Mouse (Mus musculus) liver, embryonic 12.5 days (tissue): Measurements from ENCODE around the gene Klhl28. TPM values are rescaled to one million over a fixed set of nuclear protein-coding genes. Genes with fewer than 3 reads are reported as not detected.

ENCODE experiments used
- ATAC-seq: fragments of 200-750 bp; cut with Nextera tagmentation; 2 replicates; pipeline ENCODE4 v1.8.0; 2017; ENCODE audit warnings: moderate number of reproducible peaks, mild to moderate bottlenecking, moderate library complexity
- H3K27ac ChIP-seq: fragments of 300-500 bp; sonication (generic); 2 replicates; pipeline ENCODE4 v1.5.1; 2016; ENCODE audit warnings: mild to moderate bottlenecking
- H3K27me3 ChIP-seq: fragments of 300-500 bp; sonication (generic); replicated peaks from 2 replicates; pipeline ENCODE4 v1.6.1; 2016; ENCODE audit warnings: mild to moderate bottlenecking, moderate library complexity
- H3K36me3 ChIP-seq: fragments of 300-500 bp; sonication (generic); 2 replicates; pipeline ENCODE4 v1.6.1; 2016; ENCODE audit warnings: mild to moderate bottlenecking, moderate library complexity
- H3K4me1 ChIP-seq: fragments of 300-500 bp; sonication (generic); 2 replicates; pipeline ENCODE4 v1.6.1; 2016
- H3K4me2 ChIP-seq: fragments of 300-500 bp; sonication (generic); 2 replicates; pipeline ENCODE4 v1.6.1; 2016; ENCODE audit warnings: mild to moderate bottlenecking, moderate library complexity
- H3K4me3 ChIP-seq: fragments of 300-500 bp; sonication (generic); 2 replicates; pipeline ENCODE4 v1.5.1; 2016; ENCODE audit warnings: mild to moderate bottlenecking, moderate library complexity
- H3K9ac ChIP-seq: fragments of 300-500 bp; sonication (generic); 2 replicates; pipeline ENCODE4 v1.6.1; 2016; ENCODE audit warnings: mild to moderate bottlenecking, moderate library complexity
- H3K9me3 ChIP-seq: fragments of 300-500 bp; sonication (generic); replicated peaks from 2 replicates; pipeline ENCODE4 v1.6.1; 2016; ENCODE audit warnings: mild to moderate bottlenecking, moderate library complexity
- WGBS: fragments of 180-500 bp; shearing (Covaris S2); methylation state at CpG from one replicate; pipeline ENCODE4 v1.1.7; 2016; ENCODE audit not compliant: insufficient replicate concordance; 5-methylcytosine and 5-hydroxymethylcytosine counted together
- polyA plus RNA-seq: library from polyadenylated mRNA; unstranded; fragments of >200 nt; fragmentation: Nextera tagmentation; extraction: Ambion mirVana; gene quantifications from 2 replicates; pipeline ENCODE4 v1.2.1, GENCODE M21; 2016

Klhl28 gene
- polyA plus RNA-seq, result 3.3 and 4.0 TPM in 2 replicates

DNA sequence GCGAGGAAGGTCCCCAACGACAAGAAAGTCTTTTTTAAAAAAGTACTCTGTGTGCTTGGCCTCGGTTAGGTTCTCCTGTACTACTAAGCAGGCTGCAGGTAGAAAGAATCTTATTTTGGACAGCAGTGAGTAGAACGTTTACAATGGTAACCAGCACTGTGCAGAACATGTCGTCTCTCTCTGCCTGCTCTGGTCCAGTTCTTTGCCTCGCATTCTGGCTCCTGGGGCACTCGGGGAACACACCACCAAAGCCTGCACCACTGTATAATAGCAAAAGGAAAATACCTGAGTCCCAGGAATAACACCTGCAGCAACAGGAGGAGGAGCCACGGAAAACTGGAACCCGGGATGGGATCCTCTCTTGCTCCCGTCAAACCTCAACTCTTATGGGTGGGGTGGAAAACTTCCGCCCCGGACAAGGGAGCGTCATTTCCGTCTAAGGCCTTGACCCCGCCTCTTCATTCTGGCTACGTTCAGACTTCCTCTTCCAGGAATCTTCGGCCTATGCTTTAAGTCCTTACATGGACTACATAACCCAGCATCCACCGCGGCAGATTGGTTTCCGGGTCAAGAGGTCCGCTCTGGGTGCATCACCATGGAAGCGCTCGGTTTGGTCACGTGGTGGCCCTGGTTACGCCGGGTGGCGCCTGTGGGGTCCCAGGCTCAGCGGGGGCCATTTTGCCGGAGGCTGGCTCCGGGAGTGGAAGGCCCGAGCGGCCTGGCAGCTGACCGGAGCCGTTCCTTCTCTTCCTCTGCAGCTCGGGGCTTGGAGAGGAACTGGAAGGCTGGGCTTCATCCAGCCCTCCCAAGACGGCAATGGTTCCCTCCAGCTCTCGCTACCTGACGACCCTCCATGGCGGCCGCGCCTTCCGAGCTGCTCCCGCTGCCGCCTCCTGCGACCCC is at the start of gene Klhl28, which contains the start of gene Togaram1:
TSS of gene Klhl28 (minus strand) at position 411 of the 903 bp plus-strand sequence.
TSS of gene Togaram1 (plus strand) at position 681 of the 903 bp plus-strand sequence.
- peaks cover under 1% of the 10 kb centered on the region; the same call in 1 of the 2 replicates for H3K36me3 ChIP-seq
- peak; percentile 98 for ATAC-seq
- H3K27me3 ChIP-seq, result no peaks in the 10 kb centered on the region
- peak within 1 kb of the TSS; percentile 84 for H3K4me3 ChIP-seq
- H3K9me3 ChIP-seq, result no peaks in the 10 kb centered on the region
- H3K4me1 ChIP-seq, result peaks cover 48% of the 10 kb centered on the region
- H3K4me2 ChIP-seq, result peak within 1 kb of the TSS; percentile 92
- under 1% methylated on average over 45 of the region's 45 CpGs for WGBS
- H3K9ac ChIP-seq, result peak within 1 kb of the TSS; percentile 86
- H3K27ac ChIP-seq, result peak within 1 kb of the TSS; percentile 79

- Histone ChIP-seq H3K27ac (no peak overlapping the region), H3K4me2 (no peak overlapping the region), H3K9me3 (no peaks in the 10 kb centered on the region), H3K4me3 (no peak overlapping the region), H3K36me3 (peaks cover 79% of the 10 kb centered on the region), H3K27me3 (no peaks in the 10 kb centered on the region), H3K9ac (no peak overlapping the region), H3K4me1 (no peaks in the 10 kb centered on the region)
- no peak for ATAC-seq
- WGBS, result 79% methylated on average over 3 of the region's 3 CpGs
Observed at GRCm38 (mm10) chr12:65007725-65008124, 42.4 kb upstream of the Klhl28 start.

DNA sequence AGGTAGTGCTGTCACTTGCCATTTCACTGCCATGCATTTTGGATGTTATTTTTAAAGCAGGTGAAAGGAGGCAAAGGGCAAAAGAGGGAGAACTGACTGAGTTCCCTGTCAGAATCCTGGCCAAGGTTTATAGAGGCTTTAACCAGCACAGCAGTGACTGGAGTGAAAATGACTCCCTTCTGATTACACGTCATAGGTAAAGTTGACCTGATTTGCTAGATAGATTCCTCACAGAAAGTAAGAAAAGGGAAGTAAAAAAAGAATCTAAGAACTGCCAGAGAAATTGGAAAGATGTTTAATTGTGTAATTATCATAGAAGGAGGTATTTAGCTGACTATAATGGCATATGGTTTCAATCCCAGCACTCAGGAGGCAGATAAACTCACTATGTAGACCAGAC is 12.2 kb upstream of the Klhl28 start:
- H3K4me3 ChIP-seq, result no peak overlapping the region
- H3K9me3 ChIP-seq, result no peaks in the 10 kb centered on the region
- no peaks in the 10 kb centered on the region for H3K27me3 ChIP-seq
- peaks cover 22% of the 10 kb centered on the region for H3K4me1 ChIP-seq
- no peak overlapping the region for H3K4me2 ChIP-seq
- no peak overlapping the region for H3K27ac ChIP-seq
- no peak for ATAC-seq
- peaks cover 46% of the 10 kb centered on the region for H3K36me3 ChIP-seq
- no peak overlapping the region for H3K9ac ChIP-seq
- WGBS, result 90% methylated on average over 1 of the region's 1 CpGs

DNA sequence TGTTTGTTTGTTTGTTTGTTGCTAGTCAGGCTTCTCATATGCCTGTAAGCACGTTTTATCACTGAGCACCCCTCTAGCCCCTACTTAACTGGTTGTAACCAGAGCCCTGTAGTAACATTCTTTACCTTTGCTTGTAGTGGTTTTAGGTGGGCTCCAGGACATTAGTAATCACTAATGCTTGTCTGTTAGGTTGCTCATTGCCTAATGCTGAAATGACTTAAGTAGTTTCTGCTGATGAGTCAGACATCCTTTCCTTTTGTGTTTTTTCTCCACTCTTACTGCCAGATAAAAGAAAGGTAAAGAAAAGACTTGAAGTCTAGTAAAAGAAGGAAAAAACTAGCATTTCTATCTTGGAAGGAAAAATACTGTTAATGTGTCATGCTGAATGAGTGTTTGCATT is 10.9 kb upstream of the Klhl28 start:
- Histone ChIP-seq H3K9ac (no peak overlapping the region), H3K4me3 (no peak overlapping the region), H3K36me3 (peaks cover 40% of the 10 kb centered on the region), H3K9me3 (no peaks in the 10 kb centered on the region), H3K27ac (no peak overlapping the region), H3K4me1 (peaks cover 31% of the 10 kb centered on the region), H3K27me3 (no peaks in the 10 kb centered on the region), H3K4me2 (no peak overlapping the region)
- no peak for ATAC-seq
- 29% methylated on average over 1 of the region's 1 CpGs for WGBS

- Histone ChIP-seq H3K9me3 (no peaks in the 10 kb centered on the region), H3K27me3 (no peaks in the 10 kb centered on the region), H3K36me3 (peaks cover 43% of the 10 kb centered on the region), H3K4me2 (peak overlapping the region; percentile 25; the same call in 1 of the 2 replicates), H3K4me3 (no peak overlapping the region), H3K9ac (no peak overlapping the region), H3K27ac (no peak overlapping the region), H3K4me1 (peaks cover 38% of the 10 kb centered on the region)
- no peak for ATAC-seq
- WGBS, result 27% methylated on average over 6 of the region's 6 CpGs
Observed at GRCm38 (mm10) chr12:64975558-64975957, 10.2 kb upstream of the Klhl28 start.

DNA sequence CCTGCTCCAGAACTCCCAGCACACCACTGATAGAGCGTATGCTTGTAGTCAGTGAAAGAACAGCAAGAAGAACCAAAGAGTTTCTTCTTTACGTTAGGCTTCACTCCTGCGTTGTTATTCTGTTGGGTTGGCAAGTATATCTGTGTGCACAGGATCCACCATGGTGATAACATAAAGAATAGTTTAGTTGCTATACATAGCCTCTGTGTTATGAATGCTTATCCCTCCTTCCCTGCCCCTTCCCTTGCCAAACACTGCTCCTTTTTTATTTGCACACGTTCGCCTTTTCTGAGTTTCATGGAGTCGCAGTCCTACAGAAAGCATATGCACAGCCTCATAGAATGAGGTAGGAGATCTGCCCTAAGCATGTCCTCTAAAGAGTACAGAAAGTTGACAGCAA is 6.7 kb upstream of the Klhl28 start:
- 57% methylated on average over 6 of the region's 6 CpGs for WGBS
- H3K4me1 ChIP-seq, result peaks cover 64% of the 10 kb centered on the region

GRCm38 (mm10) chr12:64971399-64971798 is 6.1 kb upstream of the Klhl28 start:
- Histone ChIP-seq H3K4me2 (peak overlapping the region; percentile 69), H3K27ac (no peak overlapping the region), H3K4me3 (no peak overlapping the region), H3K9ac (no peak overlapping the region), H3K27me3 (no peaks in the 10 kb centered on the region), H3K9me3 (no peaks in the 10 kb centered on the region), H3K4me1 (peaks cover 70% of the 10 kb centered on the region), H3K36me3 (peaks cover 10% of the 10 kb centered on the region; the same call in 1 of the 2 replicates)
- no peak for ATAC-seq

More for the DNA sequence above, 6.7 kb upstream of the Klhl28 start:
- H3K27ac ChIP-seq, result no peak overlapping the region
- H3K4me2 ChIP-seq, result peak overlapping the region; percentile 29
- no peaks in the 10 kb centered on the region for H3K9me3 ChIP-seq
- H3K36me3 ChIP-seq, result peaks cover 16% of the 10 kb centered on the region; the same call in 1 of the 2 replicates
- H3K9ac ChIP-seq, result 0 out of 2 replicates have a peak overlapping the region, but pooled peaks have one; percentile 9
- H3K4me3 ChIP-seq, result no peak overlapping the region
- H3K27me3 ChIP-seq, result no peaks in the 10 kb centered on the region
- no peak for ATAC-seq

- Histone ChIP-seq H3K4me1 (peaks cover 64% of the 10 kb centered on the region), H3K9me3 (no peaks in the 10 kb centered on the region), H3K9ac (peak overlapping the region; percentile 86), H3K4me2 (peak overlapping the region; percentile 90), H3K27ac (peak overlapping the region; percentile 15; the same call in 1 of the 2 replicates), H3K36me3 (peaks cover 10% of the 10 kb centered on the region; the same call in 1 of the 2 replicates), H3K27me3 (no peaks in the 10 kb centered on the region), H3K4me3 (peak overlapping the region; percentile 84)
- no peak for ATAC-seq
- WGBS, result 1% methylated on average over 2 of the region's 2 CpGs
Observed at GRCm38 (mm10) chr12:64968067-64968466, 2.7 kb upstream of the Klhl28 start.

- ATAC-seq, result no peak
- 2% methylated on average over 9 of the region's 9 CpGs for WGBS
- peaks cover 66% of the 10 kb centered on the region for H3K4me1 ChIP-seq
Observed at GRCm38 (mm10) chr12:64967470-64967869, 2.1 kb upstream of the Klhl28 start.

DNA sequence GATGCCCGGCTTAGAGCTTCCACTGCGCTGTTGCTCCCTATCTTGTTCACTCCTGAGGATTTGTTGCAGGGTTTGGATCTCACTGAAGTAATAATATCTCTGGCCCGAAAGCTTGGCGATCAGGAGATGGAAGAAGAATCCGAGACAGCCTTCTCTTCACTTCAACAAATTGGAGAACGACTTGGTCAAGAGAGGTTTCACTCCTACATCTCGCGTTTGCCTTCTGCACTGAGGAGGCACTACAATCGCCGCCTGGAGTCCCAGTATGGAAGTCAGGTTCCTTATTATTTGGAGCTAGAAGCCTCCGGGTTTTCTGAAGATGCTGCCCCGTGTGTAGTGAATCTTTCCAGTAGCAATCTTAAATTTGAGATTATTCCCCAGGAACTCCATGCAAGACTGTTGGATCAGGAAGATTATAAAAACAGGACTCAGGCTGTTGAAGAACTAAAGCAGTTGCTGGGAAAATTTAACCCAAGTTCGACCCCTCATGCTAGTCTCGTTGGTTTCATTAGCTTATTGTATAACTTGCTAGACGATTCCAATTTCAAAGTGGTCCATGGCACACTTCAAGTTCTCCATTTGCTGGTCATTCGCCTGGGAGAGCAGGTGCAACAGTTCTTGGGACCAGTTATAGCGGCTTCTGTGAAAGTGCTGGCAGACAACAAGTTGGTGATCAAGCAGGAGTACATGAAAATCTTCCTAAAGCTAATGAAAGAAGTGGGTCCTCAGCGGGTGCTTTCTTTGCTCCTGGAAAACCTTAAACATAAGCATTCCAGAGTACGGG is 1.5 kb upstream of the Klhl28 start:
- WGBS, result 3% methylated on average over 19 of the region's 19 CpGs
- Histone ChIP-seq H3K4me2 (peak overlapping the region; percentile 90), H3K4me1 (peaks cover 61% of the 10 kb centered on the region), H3K36me3 (peaks cover 10% of the 10 kb centered on the region; the same call in 1 of the 2 replicates), H3K9ac (peak overlapping the region; percentile 86), H3K27me3 (no peaks in the 10 kb centered on the region), H3K9me3 (no peaks in the 10 kb centered on the region), H3K27ac (peak overlapping the region; percentile 79), H3K4me3 (peak overlapping the region; percentile 84)
- ATAC-seq, result no peak

More at GRCm38 (mm10) chr12:64967470-64967869, 2.1 kb upstream of the Klhl28 start:
- Histone ChIP-seq H3K9me3 (no peaks in the 10 kb centered on the region), H3K27me3 (no peaks in the 10 kb centered on the region), H3K36me3 (peaks cover 10% of the 10 kb centered on the region; the same call in 1 of the 2 replicates), H3K4me2 (peak overlapping the region; percentile 90), H3K4me3 (peak overlapping the region; percentile 84), H3K9ac (peak overlapping the region; percentile 86), H3K27ac (peak overlapping the region; percentile 15)

- ATAC-seq, result peak; percentile 0; the same call in 1 of the 2 replicates
- peaks cover 6% of the 10 kb centered on the region; the same call in 1 of the 2 replicates for H3K36me3 ChIP-seq
- H3K4me3 ChIP-seq, result peak overlapping the region; percentile 84
- peak overlapping the region; percentile 86 for H3K9ac ChIP-seq
- H3K4me2 ChIP-seq, result peak overlapping the region; percentile 90
- 2% methylated on average over 44 of the region's 44 CpGs for WGBS
- no peaks in the 10 kb centered on the region for H3K9me3 ChIP-seq
- peak overlapping the region; percentile 79 for H3K27ac ChIP-seq
- H3K27me3 ChIP-seq, result no peaks in the 10 kb centered on the region
- H3K4me1 ChIP-seq, result peaks cover 56% of the 10 kb centered on the region
Observed at GRCm38 (mm10) chr12:64966101-64966631, 832 bp upstream of the Klhl28 start.
